Mouse (Mus musculus) lung, adult 2 months (tissue): Measurements from ENCODE around the gene Gprasp1.

ENCODE experiments used
- CTCF ChIP-seq: fragments of 200-500 bp; IDR thresholded peaks from 2 replicates; pipeline ENCODE4 v1.5.1; 2011; ENCODE audit warnings: mild to moderate bottlenecking, low read length, control low read depth; ENCODE audit not compliant: insufficient read depth
- POLR2A ChIP-seq: fragments of 200-500 bp; IDR thresholded peaks from 2 replicates; pipeline ENCODE4 v1.6.1; 2011; ENCODE audit warnings: low read depth, mild to moderate bottlenecking, control low read depth, low read length, borderline replicate concordance; ENCODE audit errors: extremely low read depth

- TF ChIP-seq POLR2A (no peak), CTCF (no peak)
Observed at GRCm38 (mm10) chrX:135712845-135713244, 29.7 kb upstream of the Gprasp1 start.
